Mouse (Mus musculus) thymus, postnatal 10 days (tissue): ENCODE results near the gene Iqcj.

Experiments used
- DNase-seq, 2 experiments: peaks; one replicate each; pipeline ENCODE4 v3.0.0; 2021; ENCODE audit warnings: low spot score in 2 of 2

Iqcj gene

DNA sequence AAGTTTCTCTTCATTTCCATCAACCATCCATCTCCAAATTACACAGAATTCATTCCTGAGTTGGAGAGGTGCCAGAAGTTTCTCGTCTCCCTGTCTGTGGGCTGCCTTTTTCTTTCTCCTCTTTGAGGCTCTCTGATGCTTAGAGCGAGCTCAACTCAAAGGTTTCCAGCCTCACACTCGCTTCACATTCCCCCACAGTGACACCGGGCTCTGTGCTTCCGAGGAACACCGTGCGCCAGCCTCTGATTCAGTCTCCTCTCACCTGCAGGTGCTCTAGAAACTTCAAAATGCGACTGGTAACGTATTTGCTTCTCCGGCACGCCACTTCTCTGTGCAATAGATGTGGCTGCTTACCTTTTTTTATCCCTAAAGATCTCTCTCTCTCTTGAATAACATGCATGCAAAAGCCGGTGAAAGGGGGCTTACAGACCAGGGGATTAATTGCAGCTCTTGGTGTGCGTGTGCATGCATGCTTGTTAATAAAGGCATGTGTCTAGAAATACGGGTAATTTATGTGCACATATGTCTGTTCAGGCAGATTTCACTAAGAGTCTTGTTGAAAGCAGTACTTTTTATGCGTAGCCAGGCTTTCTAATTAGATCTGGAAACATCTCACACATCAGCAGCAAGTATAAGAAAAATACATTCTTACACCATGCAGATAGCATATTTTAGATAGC, at the start of gene Iqcj, which contains the start of gene Iqschfp:
Gene Iqcj, plus strand, starts transcription at position 195 of the 680 bp plus-strand sequence.
Gene Iqschfp, plus strand, starts transcription at position 207 of the 680 bp plus-strand sequence.
- no peak for DNase-seq

DNA sequence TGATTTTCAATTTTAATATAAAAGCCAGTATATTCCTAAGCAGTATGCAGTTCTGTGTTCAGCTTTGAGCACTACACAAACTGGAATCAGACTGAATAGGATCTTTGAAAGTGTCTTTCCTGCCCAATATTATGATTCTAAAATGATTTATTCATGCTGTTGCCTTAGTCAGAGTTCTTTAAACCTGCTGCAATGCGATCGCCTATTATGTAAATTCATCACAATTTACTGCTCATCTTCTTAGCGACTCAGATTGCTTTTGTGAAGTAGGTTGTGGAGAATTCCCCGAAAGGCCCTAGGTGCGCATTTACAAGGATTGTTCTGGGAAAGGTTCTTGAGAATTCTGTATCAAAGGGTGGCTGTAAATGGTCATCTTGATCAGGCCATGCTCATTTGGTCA, 39.6 kb upstream of the Iqcj start:
- DNase-seq = no peak

DNA sequence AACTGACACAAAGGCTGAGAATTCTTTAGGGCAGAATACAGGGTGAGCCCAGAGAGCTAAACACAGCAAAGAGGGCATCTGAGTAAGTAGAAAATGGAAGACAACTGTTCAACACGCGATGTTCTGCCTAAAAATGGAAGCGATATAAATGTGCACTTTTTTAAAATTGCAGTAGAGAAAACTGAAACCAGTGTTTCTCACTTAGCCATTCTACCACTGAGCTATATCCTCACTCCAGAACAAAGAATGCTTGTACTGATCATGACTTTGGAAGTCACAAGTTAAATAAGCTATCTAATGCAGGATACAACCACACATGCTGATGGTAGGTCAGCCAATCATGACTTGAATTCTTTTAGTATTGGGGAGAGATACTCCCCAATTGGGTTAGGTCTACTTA, 30.5 kb upstream of the Iqcj start:
- DNase-seq = no peak

DNA sequence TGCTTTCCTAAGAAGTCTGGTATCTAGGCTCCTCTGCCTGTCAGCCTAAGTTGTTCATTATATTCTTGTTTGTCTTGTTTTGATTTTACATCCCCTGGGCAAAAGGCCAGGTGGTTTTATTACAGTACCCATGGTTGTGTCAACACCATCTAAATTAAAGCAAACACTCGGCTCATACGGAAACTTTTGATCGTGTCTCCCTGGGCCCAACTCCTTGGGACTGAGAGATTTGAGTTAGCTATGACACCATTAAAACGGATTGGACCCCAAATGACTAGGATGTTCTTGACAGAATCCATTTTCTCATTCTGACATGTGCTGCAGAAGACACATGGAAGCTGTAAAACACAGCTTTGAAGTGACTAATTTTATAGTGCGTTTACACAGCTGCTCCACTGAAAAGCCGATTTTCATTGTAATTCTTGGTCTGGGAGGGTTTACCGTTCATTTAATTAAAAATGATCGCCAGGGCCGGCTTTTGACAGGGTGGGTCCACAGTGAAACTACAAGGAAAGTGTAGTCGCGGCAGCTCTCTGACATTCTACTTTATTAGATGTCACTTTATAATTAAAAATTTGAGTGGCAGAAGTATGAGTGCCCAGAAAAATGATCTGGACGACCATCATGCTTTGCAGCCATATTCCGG, 24.5 kb upstream of the Iqcj start:
- no peak for DNase-seq

DNA sequence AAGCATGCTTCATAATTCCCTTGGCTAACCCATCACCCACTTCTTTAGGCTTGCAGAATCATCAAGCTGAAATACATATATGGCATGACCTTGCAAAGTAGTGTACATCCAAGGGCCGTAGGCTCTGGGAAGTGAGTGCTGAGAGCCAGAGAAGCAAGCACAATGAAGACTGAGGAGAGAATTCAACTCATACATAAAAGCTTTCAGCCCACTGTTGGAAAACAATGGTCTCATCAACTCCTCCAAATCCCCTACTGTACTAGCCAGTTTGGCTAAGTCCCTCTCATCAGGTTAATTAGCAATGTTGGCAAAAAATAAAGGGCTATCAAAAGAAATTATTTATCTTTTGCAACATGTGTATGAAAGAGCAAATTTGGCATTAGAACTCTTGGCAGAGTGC, 22.6 kb upstream of the Iqcj start:
- DNase-seq = no peak

DNA sequence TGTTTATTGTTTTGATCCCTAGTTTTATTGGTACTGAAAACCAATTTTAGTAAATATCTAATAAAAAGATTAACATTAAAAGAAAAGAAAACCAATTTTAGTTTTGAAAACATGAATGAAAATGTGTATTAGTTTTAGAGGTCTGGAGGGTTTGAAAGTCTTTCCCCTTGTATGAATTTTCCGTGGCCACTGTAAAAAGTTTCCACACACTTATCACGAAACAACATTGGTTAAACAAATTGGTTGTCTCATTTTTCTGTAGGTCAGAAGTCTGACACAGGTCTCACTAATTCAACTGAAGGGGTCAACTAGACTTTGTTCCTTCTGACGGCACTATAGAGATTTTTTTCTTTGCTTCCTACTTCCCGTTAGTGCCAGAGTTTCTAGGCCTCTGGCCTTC, 14.8 kb upstream of the Iqcj start:
- DNase-seq = no peak

DNA sequence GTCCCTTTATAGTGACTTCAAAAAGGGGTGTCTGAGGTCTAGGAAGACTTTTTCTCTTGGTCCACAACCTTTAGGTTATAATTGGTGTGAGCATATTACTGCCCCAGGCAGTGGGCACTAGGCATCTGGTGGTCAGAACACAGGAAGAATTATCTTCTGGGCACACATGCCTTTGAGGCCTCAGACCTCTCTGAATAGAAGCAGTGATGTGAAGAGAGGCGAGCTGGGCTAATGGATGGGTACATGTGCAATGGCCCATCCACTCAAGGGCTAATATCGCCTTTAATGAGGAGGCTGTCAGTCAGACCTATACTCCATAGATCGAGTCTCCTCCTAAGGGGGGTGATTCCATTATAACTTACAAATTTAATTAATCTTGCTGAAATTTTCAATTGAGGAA, 7.7 kb upstream of the Iqcj start:
- DNase-seq = no peak

DNA sequence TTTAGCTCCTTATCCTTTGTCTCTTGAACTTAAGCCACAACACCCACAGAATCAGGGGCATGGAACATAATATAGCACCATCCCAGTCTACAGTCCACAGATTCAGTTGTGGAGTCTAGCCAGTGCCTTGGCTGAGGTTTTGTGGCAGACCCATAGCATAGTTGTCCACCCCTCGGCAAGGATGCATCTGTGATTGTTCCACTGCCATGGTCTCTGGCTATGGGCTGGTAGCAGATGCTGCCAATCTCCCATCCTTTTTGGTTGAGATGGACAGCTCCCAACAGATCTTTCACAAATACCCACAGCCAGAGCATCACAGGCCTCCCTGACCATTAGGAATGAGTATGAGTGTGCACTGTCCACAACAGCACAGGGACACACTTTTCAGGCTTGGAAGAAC, 5.8 kb upstream of the Iqcj start:
- no peak for DNase-seq

DNA sequence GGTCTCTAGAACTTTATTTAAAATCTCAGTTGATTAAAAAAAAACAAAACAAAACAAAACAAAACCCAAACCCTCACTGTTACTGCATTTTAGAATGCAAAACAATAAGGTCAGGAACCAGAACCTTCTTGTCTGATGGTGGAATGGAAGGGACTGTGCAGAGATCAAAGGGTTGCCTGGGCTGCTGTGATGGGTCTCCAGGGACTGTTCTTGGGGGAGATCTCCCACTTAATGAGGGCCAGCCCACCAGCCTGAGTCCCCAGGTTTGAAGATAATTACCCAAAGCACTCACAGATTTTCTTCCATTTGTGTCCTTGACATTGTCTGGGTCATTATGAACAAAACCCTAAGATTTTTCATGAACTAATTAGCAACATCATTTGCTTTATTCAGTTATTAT, 4.8 kb upstream of the Iqcj start:
- no peak for DNase-seq

DNA sequence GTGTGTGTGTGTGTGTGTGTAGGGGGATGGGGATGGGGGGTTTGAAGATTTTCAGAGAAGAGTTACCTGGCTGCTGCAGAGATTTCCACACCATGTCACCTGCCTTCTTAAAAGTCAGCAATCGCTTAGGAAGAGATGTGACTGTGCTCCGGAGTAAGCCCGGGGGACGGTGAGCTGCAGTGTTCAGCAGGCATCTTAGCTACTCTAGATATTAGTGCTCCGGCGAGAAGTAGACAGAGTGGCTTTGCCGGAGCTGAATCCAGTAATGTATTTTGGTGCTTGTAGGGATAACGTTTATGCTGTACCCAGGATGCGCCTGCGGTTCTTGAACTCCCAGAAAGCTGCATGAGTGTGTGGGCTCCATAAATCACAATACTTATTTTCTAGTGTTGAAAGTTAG, 748 bp downstream of the Iqcj start:
- no peak for DNase-seq

DNA sequence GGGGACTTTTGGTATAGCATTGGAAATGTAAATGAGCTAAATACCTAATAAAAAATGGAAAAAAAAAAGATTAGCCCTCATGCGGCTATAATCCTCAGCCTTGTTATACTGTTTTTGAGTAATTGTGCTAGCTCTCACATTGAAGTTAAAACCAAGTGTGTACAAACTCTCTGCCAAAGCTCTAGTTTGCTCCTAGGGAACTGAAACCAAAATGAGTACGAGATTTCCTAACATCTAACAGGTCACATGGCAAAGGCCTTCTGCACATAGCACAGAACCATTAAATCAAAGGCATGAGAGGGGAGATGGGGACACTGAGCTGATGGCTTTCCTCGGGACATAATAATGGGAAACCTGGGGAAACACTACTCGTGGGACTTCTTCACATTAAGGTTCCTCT, 10.5 kb downstream of the Iqcj start:
- no peak for DNase-seq

DNA sequence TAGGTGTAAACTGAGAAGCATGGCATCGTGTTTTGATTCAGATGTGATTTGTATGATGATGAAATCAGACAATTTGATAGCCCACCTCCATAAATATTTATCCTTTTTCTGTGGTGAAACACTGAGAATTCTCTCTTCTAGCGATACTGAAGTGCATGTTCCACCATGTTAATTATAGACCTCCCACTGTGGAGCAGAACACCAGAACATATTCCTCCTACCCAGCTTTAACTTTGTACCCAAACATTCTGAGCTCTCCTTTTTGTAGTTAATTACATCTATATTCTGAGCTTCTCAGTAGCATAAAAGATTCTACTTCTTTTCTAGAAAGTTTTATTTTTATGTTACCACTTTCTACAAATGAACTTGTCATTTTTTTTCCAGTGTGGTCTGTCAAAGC, 16.6 kb downstream of the Iqcj start:
- DNase-seq = no peak

DNA sequence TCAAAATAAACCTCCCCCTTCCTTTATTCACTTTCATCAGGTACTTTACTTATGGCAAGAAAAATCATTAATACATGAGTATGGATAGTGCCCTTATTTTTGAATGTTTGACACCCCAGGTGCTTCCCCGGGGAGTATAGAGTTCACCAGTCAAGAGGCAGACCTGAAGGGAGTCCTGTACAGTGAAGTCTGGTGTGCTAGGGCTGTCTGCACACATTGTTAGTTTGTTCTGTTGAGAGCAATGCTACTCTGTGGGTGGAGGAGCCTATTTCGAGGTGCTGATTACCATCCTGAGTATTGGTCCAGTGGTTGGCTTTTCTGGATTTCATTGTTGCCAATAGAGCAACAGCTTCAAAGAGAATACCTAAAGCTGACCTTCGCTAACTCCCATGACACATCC, 26.1 kb downstream of the Iqcj start:
- DNase-seq = no peak

DNA sequence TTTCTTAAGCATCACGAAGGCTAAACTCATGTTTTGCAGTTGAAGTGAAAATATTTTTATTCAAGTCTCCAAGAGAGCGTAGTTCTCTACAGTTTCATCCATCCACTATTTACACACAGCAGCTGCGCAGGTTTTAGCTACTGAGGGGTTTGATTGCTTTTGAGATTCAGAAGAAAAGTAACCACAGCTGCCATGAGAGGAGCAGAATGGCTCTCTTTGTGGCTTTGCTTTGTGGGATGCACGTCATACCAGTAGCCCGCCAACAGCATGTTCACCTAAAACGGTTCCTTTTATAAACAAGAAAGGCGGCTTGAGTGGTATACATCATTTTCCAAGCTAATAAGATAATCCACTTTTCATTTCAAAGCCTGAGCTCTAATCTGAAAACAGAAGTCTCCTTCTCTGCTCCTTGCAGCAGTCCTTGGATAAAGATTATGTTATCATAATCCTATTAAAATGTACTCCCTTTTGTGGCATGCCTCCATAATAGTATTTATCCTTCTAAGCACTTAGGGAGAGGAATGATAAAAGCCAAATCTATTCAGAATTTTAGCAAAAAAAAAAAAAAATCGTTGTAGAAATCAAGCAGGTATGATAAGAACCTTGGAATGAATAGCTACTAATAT, 26.7 kb downstream of the Iqcj start:
- peak; percentile 22 to 35 for DNase-seq

DNA sequence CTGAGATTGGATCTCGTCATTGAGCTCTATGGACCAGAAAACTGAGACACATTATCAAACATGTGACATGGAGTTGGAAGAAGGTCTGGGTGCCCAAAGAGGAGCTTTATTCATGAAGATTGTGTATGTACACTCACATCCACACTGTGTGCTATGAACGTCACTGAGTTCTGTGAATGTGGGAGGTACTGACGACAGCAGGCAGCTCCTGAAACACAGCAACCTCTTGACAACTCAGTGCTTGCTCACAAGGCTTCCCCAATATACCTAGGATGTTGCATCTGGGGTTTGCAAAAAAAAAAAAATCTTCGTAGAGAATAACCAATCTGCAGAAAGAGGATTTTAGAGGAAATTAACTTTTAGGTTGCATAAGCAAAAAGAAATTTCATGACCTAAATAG, 31.1 kb downstream of the Iqcj start:
- no peak for DNase-seq

DNA sequence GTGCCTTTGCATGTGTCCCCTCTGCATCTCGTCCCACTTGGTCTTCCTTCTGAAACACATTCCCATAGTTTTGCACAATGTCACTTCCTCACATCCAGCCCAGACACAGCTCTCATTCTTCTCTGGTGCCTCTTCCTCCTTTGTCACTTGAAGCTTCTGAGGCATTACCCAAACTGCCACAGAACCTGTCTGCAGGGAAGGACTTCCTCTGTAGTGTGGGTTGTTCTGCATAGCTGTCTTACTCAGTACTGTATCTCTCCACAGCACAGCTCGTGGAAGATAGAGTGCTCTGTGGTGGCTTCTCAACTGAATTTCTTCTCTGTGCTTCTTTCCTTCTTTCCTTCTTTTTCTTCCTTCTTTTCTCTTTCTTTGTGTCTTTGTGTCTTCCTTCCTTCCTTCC, 33.4 kb downstream of the Iqcj start:
- DNase-seq = peak; percentile 12

DNA sequence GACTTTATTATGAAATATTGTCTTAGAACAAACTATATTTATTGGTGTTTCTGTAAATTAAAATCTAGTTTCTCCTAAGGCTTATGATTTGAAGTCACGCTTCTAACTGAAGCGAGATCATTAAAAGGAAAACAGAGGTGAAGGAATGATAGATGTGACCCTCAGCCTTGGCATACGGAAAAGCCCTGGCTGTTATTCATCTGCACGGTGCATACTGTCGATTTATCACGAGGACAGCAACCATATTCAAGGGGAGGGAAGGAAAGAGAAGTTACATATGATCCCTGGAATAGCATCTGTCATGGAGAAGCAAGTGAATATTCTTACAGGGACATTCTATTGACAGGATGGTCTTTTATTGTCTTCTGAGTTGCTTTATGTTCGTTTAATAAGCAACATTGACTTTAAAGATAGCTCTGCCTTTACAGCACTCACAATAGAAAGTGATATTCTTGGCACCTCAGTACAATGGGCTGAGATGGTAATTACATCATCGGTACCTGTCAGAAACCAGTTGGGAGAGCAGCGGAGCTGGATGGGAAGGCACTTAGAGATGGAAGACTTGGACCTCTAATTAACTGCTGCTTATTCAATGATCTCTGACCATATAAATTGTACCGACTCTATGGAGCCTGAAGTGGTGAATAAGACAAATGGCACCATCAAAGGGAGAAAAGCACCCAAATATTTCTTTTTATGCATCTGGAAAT, 38.6 kb downstream of the Iqcj start:
- no peak for DNase-seq

DNA sequence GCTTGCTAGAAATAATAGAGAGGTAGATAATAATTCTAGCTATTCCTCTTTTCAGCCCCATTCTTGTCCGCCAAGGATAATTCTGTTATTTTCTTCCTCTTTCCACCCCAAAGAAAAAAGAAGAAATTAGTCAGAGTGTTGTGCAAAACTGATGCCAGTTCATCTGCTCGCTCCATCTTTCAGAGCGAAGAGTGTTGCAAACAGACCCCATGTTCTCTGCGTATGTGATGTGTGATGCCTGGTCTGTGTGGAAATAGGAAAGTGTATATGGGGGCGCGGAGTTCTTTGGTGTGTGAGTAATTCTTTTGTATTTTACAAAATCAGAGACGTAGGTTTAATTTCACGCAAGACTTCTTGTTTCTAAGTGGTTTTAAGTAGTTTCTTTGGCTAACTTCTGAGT, 39.2 kb downstream of the Iqcj start:
- DNase-seq = no peak

DNA sequence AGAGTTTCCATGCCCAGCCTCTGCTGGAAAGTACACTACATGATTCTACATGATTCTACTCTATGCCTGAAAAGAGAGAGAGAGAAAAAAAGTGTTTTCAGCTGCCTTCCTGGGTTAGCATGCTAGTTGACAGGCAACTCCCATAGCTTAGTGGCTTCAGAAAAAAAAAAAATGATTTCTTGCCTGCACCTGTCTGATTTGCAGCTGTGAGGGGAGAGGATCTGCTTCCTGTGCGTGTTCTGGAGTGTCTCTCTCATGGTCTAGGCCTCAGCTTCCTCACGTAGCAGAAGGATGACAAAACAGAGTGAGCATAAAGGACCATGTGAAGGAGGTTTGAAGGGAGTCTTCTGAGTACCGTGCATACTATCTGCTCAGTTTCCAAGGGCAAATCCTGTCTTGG, 39.9 kb downstream of the Iqcj start:
- DNase-seq = peak; percentile 23 to 29

DNA sequence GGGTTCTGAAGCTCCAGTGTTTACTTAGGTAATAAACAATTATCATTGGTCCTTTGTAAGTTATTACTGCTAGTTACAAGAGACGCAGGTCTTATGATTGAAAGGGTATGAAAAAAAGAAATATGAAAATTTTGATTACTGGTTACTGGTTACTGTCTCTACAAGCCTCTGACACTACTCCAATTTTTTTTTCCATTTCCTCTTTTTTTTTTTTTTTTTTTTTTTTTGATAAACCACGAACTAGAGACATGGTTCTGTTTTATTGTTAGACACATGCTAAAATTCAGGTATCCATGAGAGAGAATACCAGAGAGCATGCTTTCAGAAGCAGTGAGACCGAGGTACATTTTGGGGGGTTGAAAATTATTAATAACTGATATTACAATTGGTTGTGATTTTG, 43.8 kb downstream of the Iqcj start:
- no peak for DNase-seq

DNA sequence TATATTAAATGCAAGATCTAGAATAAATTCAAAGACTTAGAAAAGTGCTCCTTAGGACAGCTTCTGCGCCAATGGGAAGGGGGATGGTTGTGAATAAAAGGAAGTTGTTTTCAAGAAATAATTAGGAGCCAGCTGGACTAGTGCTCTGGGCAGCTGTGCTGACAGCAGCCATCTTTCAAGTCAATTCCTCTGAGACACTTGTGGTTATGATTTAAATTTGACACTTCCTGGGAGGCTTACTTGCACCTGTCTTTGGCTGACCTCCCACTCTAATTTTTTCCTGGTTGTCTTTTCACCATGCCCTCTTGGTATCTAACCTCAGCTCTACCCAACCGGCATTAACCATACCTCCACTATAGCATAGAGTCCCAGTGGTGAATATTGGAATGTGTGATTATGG, 55.0 kb downstream of the Iqcj start:
- DNase-seq = no peak

DNA sequence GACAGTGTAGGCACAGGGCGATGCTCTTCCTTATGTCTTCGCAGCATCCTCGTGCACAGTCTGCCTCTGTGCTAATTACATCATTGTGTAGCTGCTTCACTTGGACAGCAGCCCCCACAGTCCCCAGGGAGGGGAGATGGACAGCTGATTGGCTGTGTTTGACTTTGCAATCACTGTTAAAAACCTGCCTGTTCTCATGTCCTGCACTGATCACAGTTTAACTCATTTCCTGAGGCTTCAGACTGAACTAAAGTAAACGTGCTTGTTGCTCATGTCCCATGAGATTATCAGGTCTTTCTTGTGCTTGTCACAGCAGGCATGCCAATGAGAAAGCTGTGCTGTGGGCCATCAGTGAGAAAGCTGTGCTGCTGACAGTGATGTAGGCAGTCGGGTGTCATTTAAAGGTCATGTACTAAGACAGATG, 60.5 kb downstream of the Iqcj start:
- DNase-seq = no peak
